Mouse (Mus musculus) CD8-positive naive resting alpha-beta T cell, adult 57 days (primary cell): ENCODE measurements around the gene Soat1. TPM values are rescaled to one million over a fixed set of nuclear protein-coding genes. Genes with fewer than 3 reads are reported as not detected.

Experiments used
- total RNA-seq: library from RNA; stranded (reverse); gene quantifications from one replicate; pipeline ENCODE4 v1.2.4, GENCODE M21; 2023

Soat1 gene
- total RNA-seq: 45.1 TPM

GRCm38 (mm10) chr1:156473961-156474503 lies at the start of gene Soat1:
Gene Soat1 (minus strand): TSS chr1:156474331.

GRCm38 (mm10) chr1:156523842-156524241 lies 49.7 kb upstream of the Soat1 start, which contains the start of gene Gm10031:
Gene Gm10031 (plus strand): TSS chr1:156524012.

GRCm38 (mm10) chr1:156420671-156421297 lies 53.3 kb downstream of the Soat1 start, which contains the start of gene Axdnd1:
Gene Axdnd1 (minus strand): TSS chr1:156421159.

Other genes starting within 250 kb of the Soat1 start
- not detected for gene Tdrd5, start 170.7 kb downstream of the Soat1 start, total RNA-seq
- gene Nphs2, start 163.6 kb downstream of the Soat1 start, total RNA-seq: not detected
- 1,644 TPM for gene Gm2000, start 108.3 kb downstream of the Soat1 start, total RNA-seq
- gene Axdnd1, start 53.2 kb downstream of the Soat1 start, total RNA-seq: 1.8 TPM
- 42.6 TPM for gene Gm10031, start 49.7 kb upstream of the Soat1 start, total RNA-seq
- 76.3 TPM for gene Abl2, start 84.5 kb upstream of the Soat1 start, total RNA-seq
- 14.5 TPM for gene Tor3a, start 200.0 kb upstream of the Soat1 start, total RNA-seq
- 17.2 TPM for gene Fam20b, start 244.8 kb upstream of the Soat1 start, total RNA-seq